ENCODE assay signal across 8 mouse cellular contexts in genomic region chr16:95658836-95659430, GRCm38 (mm10). TPM values are rescaled to one million over a fixed set of nuclear protein-coding genes. Genes with fewer than 3 reads are reported as not detected.
DNase-seq lines count a peak whose midpoint lies in the region; ATAC-seq and TF ChIP-seq lines count a peak whose summit lies in the region.

No protein-coding gene starts in this region.

- peak in 1 of 2 experiments; percentile 48 for DNase-seq in layer of hippocampus, adult 2 months (ENCODE audit: low spot score in 2 of 2)
- no peak for DNase-seq in layer of hippocampus, adult 9-11 months
- DNase-seq in G1E (ENCODE audit: low spot score) = peak; percentile 59
- peak; percentile 19 for DNase-seq in cerebellum, adult 9-10 months
- peak; percentile 26 for DNase-seq in heart, postnatal 25 days (ENCODE audit: low spot score)
- DNase-seq in liver, embryonic 13.5 days = peak; percentile 33
- peak; percentile 49 to 65 for DNase-seq in spleen, postnatal 14 days (ENCODE audit: low spot score in 2 of 2)
- DNase-seq in layer of hippocampus, adult 9-10 months (ENCODE audit: low spot score) = no peak

- peak; percentile 87 for TF ChIP-seq CTCF in layer of hippocampus, adult 2 months (conservative IDR thresholded peaks at IDR 0.05)
- TF ChIP-seq CTCF in G1E (IDR thresholded peaks at IDR 0.05; ENCODE audit: low read depth, low read length) = peak; percentile 99

- peaks cover 21% of the 10 kb centered on the region for H3K27me3 ChIP-seq in G1E (ENCODE audit: insufficient read depth, low read length)
- no peaks in the 10 kb centered on the region for H3K27me3 ChIP-seq in liver, embryonic 13.5 days

- ATAC-seq in G1E (ENCODE audit: extremely low read depth, insufficient number of reproducible peaks, low FRiP score, poor library complexity, severe bottlenecking) = no peak
- no peak; the same call in 1 of the 2 replicates for ATAC-seq in liver, embryonic 13.5 days (ENCODE audit: low read depth)

- intact Hi-C loops in heart, postnatal 25 days (cut with DNase I) = loop anchor here (1.0 kb wide), 1 partner anchor 286 kb away; no protein-coding TSS in a partner anchor

- no peak overlapping the region for H3K27ac ChIP-seq in layer of hippocampus, adult 2 months
- no peak overlapping the region for H3K27ac ChIP-seq in liver, embryonic 13.5 days

- no peaks in the 10 kb centered on the region for H3K4me1 ChIP-seq in G1E (ENCODE audit: insufficient read depth, low read depth, low read length)
- H3K4me1 ChIP-seq in liver, embryonic 13.5 days (replicated peaks) = no peaks in the 10 kb centered on the region

- no peak overlapping the region for H3K4me2 ChIP-seq in liver, embryonic 13.5 days

- H3K9me3 ChIP-seq in G1E (replicated peaks) = peaks cover 14% of the 10 kb centered on the region
- 0 out of 2 replicates have a peak, but pooled peaks cover 8% of the 10 kb centered on the region for H3K9me3 ChIP-seq in liver, embryonic 13.5 days (replicated peaks)

- H3K4me3 ChIP-seq in layer of hippocampus, adult 2 months = no peak overlapping the region
- no peak overlapping the region for H3K4me3 ChIP-seq in G1E (ENCODE audit: low read depth, low read length)
- H3K4me3 ChIP-seq in liver, embryonic 13.5 days (replicated peaks) = no peak overlapping the region

- H3K36me3 ChIP-seq in G1E (replicated peaks) = no peaks in the 10 kb centered on the region
- H3K36me3 ChIP-seq in liver, embryonic 13.5 days = no peaks in the 10 kb centered on the region

- WGBS in liver, embryonic 13.5 days (ENCODE audit: insufficient replicate concordance) = 50% methylated on average over 5 of the region's 5 CpGs

- no peak overlapping the region for H3K9ac ChIP-seq in liver, embryonic 13.5 days

RNA-seq across cellular contexts. Expression of gene Ets2, which starts 42.9 kb away (rescaled TPM):
- 10 to 100 TPM; 70.3 to 77.0 TPM for total RNA-seq in layer of hippocampus, adult 2 months (2021)
- total RNA-seq in G1E (2014; fragmentation: Nextera tagmentation) = 49.4 and 59.6 TPM in 2 replicates
- total RNA-seq in G1E (2017) = 74.7 and 76.6 TPM in 2 replicates
- 118 and 138 TPM in 2 replicates for polyA plus RNA-seq in G1E (2012)
- total RNA-seq in heart, postnatal 25 days (2021) = 10 to 100 TPM; 84.1 to 91.6 TPM
- 10.2 and 13.3 TPM in 2 replicates for polyA plus RNA-seq in liver, embryonic 13.5 days (2015; fragmentation: Nextera tagmentation; extraction: Ambion mirVana)

Comparison
In these comparisons a context has a peak if more than half of its experiments do, and no peak if none do; other contexts are left out.
1. DNase-seq: peak in G1E (single experiment), cerebellum, adult 9-10 months (single experiment), heart, postnatal 25 days (single experiment), liver, embryonic 13.5 days (single experiment) and spleen, postnatal 14 days (2 of 2); none in layer of hippocampus, adult 9-11 months (single experiment) and layer of hippocampus, adult 9-10 months (single experiment).